Mouse (Mus musculus) embryonic fibroblast, embryonic 13.5 days (primary cell): ENCODE measurements around the gene Gclc. TPM values are rescaled to one million over a fixed set of nuclear protein-coding genes. Genes with fewer than 3 reads are reported as not detected.

ENCODE experiments used
- H3K27ac ChIP-seq: 2 replicates; pipeline ENCODE4 v1.5.1; 2012; ENCODE audit warnings: low read length, control low read depth, inconsistent platforms; ENCODE audit not compliant: insufficient read depth
- H3K4me1 ChIP-seq: 2 replicates; pipeline ENCODE4 v1.6.1; 2011; ENCODE audit warnings: low read length; ENCODE audit not compliant: control insufficient read depth, insufficient read depth
- H3K4me3 ChIP-seq: 2 replicates; pipeline ENCODE4 v1.5.1; 2011; ENCODE audit warnings: mild to moderate bottlenecking, control low read depth, low read length; ENCODE audit not compliant: insufficient read depth
- CTCF ChIP-seq: IDR thresholded peaks from 2 replicates; pipeline ENCODE4 v1.5.1; 2011; ENCODE audit warnings: mild to moderate bottlenecking, control low read depth, low read length, moderate library complexity, borderline replicate concordance; ENCODE audit not compliant: insufficient read depth
- POLR2A ChIP-seq: IDR thresholded peaks from 2 replicates; pipeline ENCODE4 v1.6.1; 2011; ENCODE audit warnings: low read depth, mild to moderate bottlenecking, control low read depth, low read length, moderate library complexity
- polyA plus RNA-seq: library from polyadenylated mRNA; stranded (reverse); fragments of >200 nt; gene quantifications from 2 replicates; pipeline ENCODE4 v1.2.4, GENCODE M21; 2011; ENCODE audit warnings: low read depth; ENCODE audit not compliant: missing spikeins, insufficient read length

Gene Gclc
- 20.0 and 22.2 TPM in 2 replicates for polyA plus RNA-seq

DNA sequence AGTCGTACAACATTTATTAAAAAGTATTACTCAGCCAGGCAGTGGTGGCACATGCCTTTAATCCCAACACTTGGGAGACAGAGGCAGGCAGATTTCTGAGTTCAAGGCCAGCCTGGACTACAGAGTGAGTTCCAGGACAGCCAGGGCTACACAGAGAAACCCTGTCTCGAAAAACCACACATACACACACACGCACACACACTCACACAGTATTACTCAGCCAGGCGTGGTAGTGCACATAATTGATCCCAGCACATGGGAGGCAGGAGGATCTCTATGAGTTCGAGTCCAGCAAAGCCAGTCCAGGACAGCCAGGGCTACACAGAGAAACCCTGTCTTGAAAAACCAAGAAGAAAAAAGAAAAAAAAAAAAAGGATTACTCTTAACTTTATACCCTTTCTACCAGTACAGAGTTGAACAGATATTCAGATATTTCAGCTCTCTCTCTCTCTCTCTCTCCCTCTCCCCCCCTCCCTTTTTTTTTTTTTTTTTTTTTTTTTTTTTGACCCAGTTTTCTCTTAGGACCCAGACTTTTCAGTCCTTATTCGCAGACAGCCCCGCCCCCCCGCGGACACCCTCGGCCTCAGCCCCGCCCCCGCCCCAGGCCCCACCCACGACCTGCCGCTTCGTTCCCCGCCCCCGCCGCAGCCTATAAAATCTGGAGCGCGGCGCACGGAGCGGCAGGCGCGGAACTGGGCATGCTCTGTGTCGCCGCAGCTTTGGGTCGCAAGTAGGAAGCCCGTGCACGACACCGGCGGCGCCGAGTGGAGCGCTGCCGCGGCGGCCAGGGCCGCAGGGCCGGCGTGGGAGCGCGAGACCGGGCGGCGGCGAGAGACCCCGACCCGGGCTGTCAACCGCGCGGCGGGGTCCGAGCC is at the start of gene Gclc:
Gene Gclc (plus strand): TSS at position 683 of the 875 bp plus-strand sequence.
- H3K27ac ChIP-seq, result 0 out of 2 replicates have a peak within 1 kb of the TSS, but pooled peaks have one; percentile 1
- H3K4me3 ChIP-seq, result peak within 1 kb of the TSS; percentile 68
- TF ChIP-seq POLR2A (peak; percentile 97), CTCF (no peak)
- peaks cover 8% of the 10 kb centered on the region for H3K4me1 ChIP-seq

DNA sequence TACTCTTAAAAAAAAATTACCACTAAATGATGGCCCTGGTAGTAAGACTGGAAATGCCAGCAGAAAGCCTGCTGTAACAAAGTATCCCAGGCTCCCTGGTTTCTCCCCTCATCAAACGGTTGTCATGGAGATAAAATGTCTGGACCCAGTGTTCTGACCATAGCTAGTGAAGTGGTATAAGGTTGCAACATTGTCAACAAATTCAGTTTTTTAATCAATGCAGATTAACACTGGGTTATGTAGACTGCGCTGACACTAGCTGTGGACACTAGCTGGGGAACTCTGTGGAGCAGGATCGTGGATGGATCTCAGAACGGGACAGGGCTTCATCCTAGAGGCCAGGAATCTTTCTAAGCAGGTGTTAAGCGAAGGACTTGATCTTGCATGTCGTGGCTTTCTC is 47.8 kb upstream of the Gclc start:
- no peak overlapping the region for H3K27ac ChIP-seq
- H3K4me3 ChIP-seq, result no peak overlapping the region
- no peak for TF ChIP-seq CTCF
- no peak for TF ChIP-seq POLR2A
- no peaks in the 10 kb centered on the region for H3K4me1 ChIP-seq

GRCm38 (mm10) chr9:77707433-77708139 is 46.7 kb upstream of the Gclc start:
- H3K4me1 ChIP-seq, result no peaks in the 10 kb centered on the region
- no peak for TF ChIP-seq CTCF
- no peak overlapping the region for H3K4me3 ChIP-seq
- H3K27ac ChIP-seq, result no peak overlapping the region

GRCm38 (mm10) chr9:77708950-77709349 is 45.4 kb upstream of the Gclc start:
- TF ChIP-seq CTCF (no peak), POLR2A (no peak)
- no peaks in the 10 kb centered on the region for H3K4me1 ChIP-seq

GRCm38 (mm10) chr9:77711021-77711569 is 43.2 kb upstream of the Gclc start:
- TF ChIP-seq POLR2A, result no peak
- TF ChIP-seq CTCF, result no peak
- Histone ChIP-seq H3K4me3 (no peak overlapping the region), H3K4me1 (no peaks in the 10 kb centered on the region), H3K27ac (no peak overlapping the region)

More at GRCm38 (mm10) chr9:77708950-77709349, 45.4 kb upstream of the Gclc start:
- Histone ChIP-seq H3K4me3 (no peak overlapping the region), H3K27ac (no peak overlapping the region)

- H3K27ac ChIP-seq, result no peak overlapping the region
- H3K4me3 ChIP-seq, result no peak overlapping the region
- TF ChIP-seq POLR2A, result no peak
- TF ChIP-seq CTCF, result no peak
- H3K4me1 ChIP-seq, result no peaks in the 10 kb centered on the region
These were observed 41.5 kb upstream of the Gclc start for GRCm38 (mm10) chr9:77712816-77713215.

- TF ChIP-seq CTCF, result no peak
- no peak for TF ChIP-seq POLR2A
- Histone ChIP-seq H3K4me1 (no peaks in the 10 kb centered on the region), H3K27ac (no peak overlapping the region), H3K4me3 (no peak overlapping the region)
These were observed 41.0 kb upstream of the Gclc start for GRCm38 (mm10) chr9:77713301-77713700.

GRCm38 (mm10) chr9:77715262-77715661 is 39.1 kb upstream of the Gclc start:
- TF ChIP-seq CTCF (no peak), POLR2A (no peak)
- Histone ChIP-seq H3K4me3 (no peak overlapping the region), H3K27ac (no peak overlapping the region), H3K4me1 (no peaks in the 10 kb centered on the region)

GRCm38 (mm10) chr9:77716009-77716408 is 38.3 kb upstream of the Gclc start:
- Histone ChIP-seq H3K27ac (no peak overlapping the region), H3K4me1 (no peaks in the 10 kb centered on the region), H3K4me3 (no peak overlapping the region)
- no peak for TF ChIP-seq POLR2A

DNA sequence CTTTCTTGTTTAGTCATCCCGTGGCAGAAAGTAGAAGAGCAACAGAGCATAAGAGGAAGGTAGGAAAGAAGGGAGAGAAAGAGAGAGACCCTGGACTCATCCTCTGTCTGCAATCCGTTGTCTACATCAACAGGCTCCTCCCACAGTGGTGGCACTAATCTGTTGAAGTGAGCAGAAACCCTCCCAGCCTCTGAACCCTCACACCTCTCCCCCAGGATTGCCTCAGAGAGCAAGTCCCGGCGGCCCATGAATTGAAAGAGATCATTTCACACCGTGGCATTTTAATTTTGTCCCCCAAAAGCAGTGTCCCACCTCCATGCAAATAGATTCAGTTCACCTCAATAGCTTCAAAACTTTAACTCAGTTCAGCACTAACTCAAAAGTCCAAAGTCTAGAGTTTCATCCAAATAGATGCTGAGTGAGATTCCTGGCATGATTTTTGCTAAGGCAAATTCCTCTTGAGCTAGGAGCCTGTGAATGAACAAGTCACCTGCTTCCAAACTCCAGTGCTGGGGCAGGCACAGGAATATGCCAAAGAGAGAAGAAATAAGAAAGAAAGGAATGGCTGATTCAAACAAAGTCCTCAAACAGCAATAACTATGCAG is 36.4 kb upstream of the Gclc start:
- no peak for TF ChIP-seq CTCF
- TF ChIP-seq POLR2A, result no peak
- no peaks in the 10 kb centered on the region for H3K4me1 ChIP-seq
- H3K27ac ChIP-seq, result no peak overlapping the region
- H3K4me3 ChIP-seq, result no peak overlapping the region
